Mouse (Mus musculus): ENCODE measurements around the gene Adcy1.

DNA sequence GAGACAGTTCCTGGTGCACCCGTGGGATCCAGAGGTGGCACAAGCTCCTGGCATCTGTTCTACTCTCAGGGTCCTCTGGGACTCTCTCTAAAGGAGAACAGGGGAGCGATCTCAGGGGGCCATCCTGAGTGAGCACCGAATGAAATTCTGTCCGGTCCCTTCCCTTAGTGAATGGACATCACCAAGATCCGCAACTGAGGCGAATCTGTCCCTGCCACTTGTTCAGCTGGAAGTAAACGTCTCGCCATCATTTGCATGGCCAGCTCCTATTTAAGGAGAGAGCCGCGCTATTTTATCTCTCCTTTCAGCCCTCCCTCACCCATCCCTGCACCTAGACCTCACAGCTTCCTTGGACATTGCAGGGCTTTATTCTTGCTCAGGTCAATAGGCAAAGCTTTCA, 723 bp upstream of the Adcy1 start:
- TF ChIP-seq POLR2A (IDR thresholded peaks at IDR 0.05; ENCODE audit: insufficient read depth, low read depth, low read length) (no peak), CTCF (IDR thresholded peaks at IDR 0.05; ENCODE audit: insufficient read depth, low read depth, low read length) (no peak)
